Mouse (Mus musculus) heart, embryonic 10.5 days (tissue): Measurements from ENCODE around the gene Nuak1. TPM values are rescaled to one million over a fixed set of nuclear protein-coding genes. Genes with fewer than 3 reads are reported as not detected.

Source experiments
- DNase-seq: peaks from one replicate; pipeline ENCODE4 v3.0.0-alpha.2; 2017; ENCODE audit warnings: low spot score
- H3K27ac ChIP-seq: fragments of 300-500 bp; sonication (generic); 2 replicates; pipeline ENCODE4 v1.5.1; 2016; ENCODE audit warnings: mild to moderate bottlenecking
- H3K27me3 ChIP-seq: fragments of 300-500 bp; sonication (generic); 2 replicates; pipeline ENCODE4 v1.6.1; 2016; ENCODE audit warnings: mild to moderate bottlenecking; ENCODE audit not compliant: poor library complexity, insufficient read depth, severe bottlenecking
- H3K36me3 ChIP-seq: fragments of 300-500 bp; sonication (generic); 2 replicates; pipeline ENCODE4 v1.6.1; 2016; ENCODE audit warnings: mild to moderate bottlenecking, moderate library complexity
- H3K4me1 ChIP-seq: fragments of 300-500 bp; sonication (generic); 2 replicates; pipeline ENCODE4 v1.6.1; 2016; ENCODE audit warnings: mild to moderate bottlenecking
- H3K4me3 ChIP-seq: fragments of 300-500 bp; sonication (generic); 2 replicates; pipeline ENCODE4 v1.5.1; 2016; ENCODE audit warnings: mild to moderate bottlenecking, moderate library complexity
- H3K9me3 ChIP-seq: fragments of 300-500 bp; sonication (generic); 2 replicates; pipeline ENCODE4 v1.6.1; 2016; ENCODE audit warnings: mild to moderate bottlenecking, moderate library complexity
- WGBS: fragments of 180-500 bp; shearing (Covaris S2); methylation state at CpG from one replicate; pipeline ENCODE4 v1.1.7; 2016; 5-methylcytosine and 5-hydroxymethylcytosine counted together
- polyA plus RNA-seq: library from polyadenylated mRNA; unstranded; fragments of >200 nt; fragmentation: Nextera tagmentation; extraction: Ambion mirVana; gene quantifications from 2 replicates; pipeline ENCODE4 v1.2.1, GENCODE M21; 2016

The Nuak1 gene
- polyA plus RNA-seq, 1 experiment from 2014 or later: 1.9 TPM

- Histone ChIP-seq H3K4me1 (no peaks in the 10 kb centered on the region), H3K27ac (no peak overlapping the region), H3K27me3 (no peaks in the 10 kb centered on the region; the same call in 1 of the 2 replicates), H3K9me3 (no peaks in the 10 kb centered on the region), H3K36me3 (no peaks in the 10 kb centered on the region), H3K4me3 (no peak overlapping the region)
- WGBS: 62% methylated on average over 6 of the region's 6 CpGs
- DNase-seq: no peak
Observed at GRCm38 (mm10) chr10:84324018-84324417, 116.4 kb downstream of the Nuak1 start.

Other genes with a start within 250 kb of the Nuak1 start
- gene Ckap4, start 93.5 kb upstream of the Nuak1 start, polyA plus RNA-seq: 83.9 and 87.7 TPM in 2 replicates
- 6.4 and 10.5 TPM in 2 replicates for gene Tcp11l2, start 136.0 kb upstream of the Nuak1 start, polyA plus RNA-seq
- 15.6 and 15.8 TPM in 2 replicates for gene Polr3b, start 181.7 kb upstream of the Nuak1 start, polyA plus RNA-seq